Mouse (Mus musculus) forebrain, embryonic 13.5 days (tissue): ENCODE measurements at regions not wholly inside any gene's neighbourhood (a gene's known extent, or its start where the extent isn't known, plus 50 kb on each side); places are given as distances from the start of the nearest gene placed in this dataset.
A peak's percentile ranks its signal among the peaks of the same experiment; 100 is the strongest.

Experiments
- ATAC-seq: fragments of 200-750 bp; cut with Nextera tagmentation; 2 replicates; pipeline ENCODE4 v1.8.0; 2017
- H3K27ac ChIP-seq: fragments of 300-500 bp; sonication (generic); 2 replicates; pipeline ENCODE4 v1.5.1; 2015; ENCODE audit warnings: inconsistent platforms, mild to moderate bottlenecking, moderate library complexity
- H3K27me3 ChIP-seq: fragments of 300-500 bp; sonication (generic); 2 replicates; pipeline ENCODE4 v1.6.1; 2015; ENCODE audit warnings: mild to moderate bottlenecking, inconsistent platforms
- H3K36me3 ChIP-seq: fragments of 300-500 bp; sonication (generic); 2 replicates; pipeline ENCODE4 v1.6.1; 2015; ENCODE audit warnings: mild to moderate bottlenecking, inconsistent platforms; ENCODE audit not compliant: poor library complexity, severe bottlenecking
- H3K4me1 ChIP-seq: fragments of 300-500 bp; sonication (generic); 2 replicates; pipeline ENCODE4 v1.6.1; 2015; ENCODE audit warnings: inconsistent platforms
- H3K4me2 ChIP-seq: fragments of 300-500 bp; sonication (generic); 2 replicates; pipeline ENCODE4 v1.6.1; 2015; ENCODE audit warnings: inconsistent platforms, mild to moderate bottlenecking, moderate library complexity
- H3K4me3 ChIP-seq: fragments of 300-500 bp; sonication (generic); 2 replicates; pipeline ENCODE4 v1.5.1; 2015; ENCODE audit warnings: mild to moderate bottlenecking, inconsistent platforms
- H3K9ac ChIP-seq: fragments of 300-500 bp; sonication (generic); 2 replicates; pipeline ENCODE4 v1.6.1; 2015; ENCODE audit warnings: mild to moderate bottlenecking, inconsistent platforms
- H3K9me3 ChIP-seq: fragments of 300-500 bp; sonication (generic); replicated peaks from 2 replicates; pipeline ENCODE4 v1.6.1; 2016; ENCODE audit warnings: inconsistent platforms
- WGBS: fragments of 180-500 bp; shearing (Covaris S2); methylation state at CpG from one replicate; pipeline ENCODE4 v1.1.7; 2015; 5-methylcytosine and 5-hydroxymethylcytosine counted together

- Histone ChIP-seq H3K36me3 (no peaks in the 10 kb centered on the region), H3K9me3 (no peaks in the 10 kb centered on the region), H3K27ac (no peak overlapping the region), H3K4me2 (no peak overlapping the region), H3K4me1 (0 out of 2 replicates have a peak, but pooled peaks cover 5% of the 10 kb centered on the region), H3K27me3 (peaks cover 4% of the 10 kb centered on the region; the same call in 1 of the 2 replicates), H3K9ac (no peak overlapping the region), H3K4me3 (no peak overlapping the region)
- ATAC-seq, result no peak
- WGBS, result 81% methylated on average over 7 of the region's 9 CpGs
These were observed 424.4 kb downstream of the Med13l start for GRCm38 (mm10) chr5:118984797-118985408.

- ATAC-seq, result no peak
- H3K27me3 ChIP-seq, result no peaks in the 10 kb centered on the region
- 71% methylated on average over 10 of the region's 10 CpGs for WGBS
- H3K9ac ChIP-seq, result no peak overlapping the region
- H3K4me1 ChIP-seq, result no peaks in the 10 kb centered on the region
- H3K4me2 ChIP-seq, result no peak overlapping the region
- no peaks in the 10 kb centered on the region for H3K36me3 ChIP-seq
- no peaks in the 10 kb centered on the region for H3K9me3 ChIP-seq
- no peak overlapping the region for H3K4me3 ChIP-seq
- H3K27ac ChIP-seq, result no peak overlapping the region
These were observed 427.0 kb downstream of the Med13l start for GRCm38 (mm10) chr5:118987376-118988000.

- Histone ChIP-seq H3K4me3 (no peak overlapping the region), H3K9me3 (no peaks in the 10 kb centered on the region), H3K27ac (no peak overlapping the region), H3K4me2 (no peak overlapping the region), H3K9ac (no peak overlapping the region), H3K36me3 (no peaks in the 10 kb centered on the region), H3K27me3 (peaks cover 32% of the 10 kb centered on the region), H3K4me1 (no peaks in the 10 kb centered on the region)
- no peak for ATAC-seq
- WGBS, result 4% methylated on average over 15 of the region's 15 CpGs
These were observed 438.6 kb downstream of the Med13l start for GRCm38 (mm10) chr5:118999124-118999523.

GRCm38 (mm10) chr5:119005825-119006471 lies 445.5 kb downstream of the Med13l start:
- Histone ChIP-seq H3K9ac (peak overlapping the region; percentile 68), H3K4me1 (peaks cover 15% of the 10 kb centered on the region), H3K9me3 (no peaks in the 10 kb centered on the region), H3K36me3 (no peaks in the 10 kb centered on the region), H3K4me3 (peak overlapping the region; percentile 38), H3K4me2 (peak overlapping the region; percentile 84), H3K27me3 (peaks cover 53% of the 10 kb centered on the region), H3K27ac (peak overlapping the region; percentile 40; the same call in 1 of the 2 replicates)
- peak; percentile 75 for ATAC-seq
- WGBS, result under 1% methylated on average over 34 of the region's 34 CpGs

- H3K27ac ChIP-seq, result no peak overlapping the region
- no peak overlapping the region for H3K4me3 ChIP-seq
- 87% methylated on average over 14 of the region's 14 CpGs for WGBS
- ATAC-seq, result no peak
- no peak overlapping the region for H3K9ac ChIP-seq
- H3K4me2 ChIP-seq, result no peak overlapping the region
- H3K27me3 ChIP-seq, result peaks cover 32% of the 10 kb centered on the region; the same call in 1 of the 2 replicates
- H3K9me3 ChIP-seq, result 0 out of 2 replicates have a peak, but pooled peaks cover 5% of the 10 kb centered on the region
- no peaks in the 10 kb centered on the region for H3K36me3 ChIP-seq
- H3K4me1 ChIP-seq, result peaks cover 15% of the 10 kb centered on the region
These were observed 449.6 kb downstream of the Med13l start for GRCm38 (mm10) chr5:119010048-119010447.

GRCm38 (mm10) chr5:119015181-119015580 lies 454.7 kb downstream of the Med13l start:
- Histone ChIP-seq H3K9me3 (0 out of 2 replicates have a peak, but pooled peaks cover 5% of the 10 kb centered on the region), H3K9ac (no peak overlapping the region), H3K4me2 (0 out of 2 replicates have a peak overlapping the region, but pooled peaks have one; percentile 24), H3K4me3 (no peak overlapping the region), H3K4me1 (peaks cover 8% of the 10 kb centered on the region), H3K27ac (no peak overlapping the region), H3K27me3 (0 out of 2 replicates have a peak, but pooled peaks cover 4% of the 10 kb centered on the region), H3K36me3 (no peaks in the 10 kb centered on the region)
- ATAC-seq, result peak; percentile 10; the same call in 1 of the 2 replicates
- 72% methylated on average over 5 of the region's 5 CpGs for WGBS

- WGBS, result under 1% methylated on average over 15 of the region's 15 CpGs
- peaks cover 8% of the 10 kb centered on the region for H3K4me1 ChIP-seq
- H3K9me3 ChIP-seq, result 0 out of 2 replicates have a peak, but pooled peaks cover 5% of the 10 kb centered on the region
- peak; percentile 70; the same call in 1 of the 2 replicates for ATAC-seq
- no peak overlapping the region for H3K4me3 ChIP-seq
- no peak overlapping the region for H3K9ac ChIP-seq
- H3K4me2 ChIP-seq, result peak overlapping the region; percentile 24; the same call in 1 of the 2 replicates
- H3K36me3 ChIP-seq, result no peaks in the 10 kb centered on the region
- no peak overlapping the region for H3K27ac ChIP-seq
- no peaks in the 10 kb centered on the region for H3K27me3 ChIP-seq
These were observed 455.3 kb downstream of the Med13l start for GRCm38 (mm10) chr5:119015606-119016255.

- Histone ChIP-seq H3K27ac (no peak overlapping the region), H3K4me1 (peaks cover 8% of the 10 kb centered on the region), H3K9ac (no peak overlapping the region), H3K36me3 (no peaks in the 10 kb centered on the region), H3K4me3 (no peak overlapping the region), H3K27me3 (no peaks in the 10 kb centered on the region), H3K9me3 (0 out of 2 replicates have a peak, but pooled peaks cover 5% of the 10 kb centered on the region), H3K4me2 (no peak overlapping the region)
- WGBS, result 23% methylated on average over 4 of the region's 4 CpGs
- ATAC-seq, result no peak
These were observed 455.9 kb downstream of the Med13l start for GRCm38 (mm10) chr5:119016420-119016819.

- H3K27ac ChIP-seq, result no peak overlapping the region
- no peaks in the 10 kb centered on the region for H3K4me1 ChIP-seq
- no peaks in the 10 kb centered on the region for H3K27me3 ChIP-seq
- H3K4me2 ChIP-seq, result no peak overlapping the region
- no peak overlapping the region for H3K4me3 ChIP-seq
- H3K9ac ChIP-seq, result no peak overlapping the region
- H3K9me3 ChIP-seq, result no peaks in the 10 kb centered on the region
- ATAC-seq, result no peak
- no peaks in the 10 kb centered on the region for H3K36me3 ChIP-seq
- 84% methylated on average over 8 of the region's 8 CpGs for WGBS
These were observed 463.5 kb downstream of the Med13l start for GRCm38 (mm10) chr5:119023947-119024346.

- WGBS, result 88% methylated on average over 5 of the region's 5 CpGs
- Histone ChIP-seq H3K27ac (no peak overlapping the region), H3K4me3 (no peak overlapping the region), H3K9ac (no peak overlapping the region), H3K9me3 (no peaks in the 10 kb centered on the region), H3K36me3 (no peaks in the 10 kb centered on the region), H3K4me2 (no peak overlapping the region), H3K27me3 (no peaks in the 10 kb centered on the region), H3K4me1 (no peaks in the 10 kb centered on the region)
- no peak for ATAC-seq
These were observed 471.6 kb downstream of the Med13l start for GRCm38 (mm10) chr5:119032051-119032450.

GRCm38 (mm10) chr5:119044548-119044947 lies 484.1 kb downstream of the Med13l start:
- no peaks in the 10 kb centered on the region for H3K36me3 ChIP-seq
- H3K9me3 ChIP-seq, result no peaks in the 10 kb centered on the region
- peaks cover 5% of the 10 kb centered on the region; the same call in 1 of the 2 replicates for H3K4me1 ChIP-seq
- H3K9ac ChIP-seq, result no peak overlapping the region
- no peak for ATAC-seq
- WGBS, result 92% methylated on average over 10 of the region's 10 CpGs
- no peak overlapping the region for H3K4me3 ChIP-seq
- no peaks in the 10 kb centered on the region for H3K27me3 ChIP-seq
- no peak overlapping the region for H3K27ac ChIP-seq
- H3K4me2 ChIP-seq, result no peak overlapping the region

GRCm38 (mm10) chr5:119047581-119047980 lies 487.1 kb downstream of the Med13l start:
- WGBS, result 31% methylated on average over 4 of the region's 4 CpGs
- no peak overlapping the region for H3K4me3 ChIP-seq

More at GRCm38 (mm10) chr5:119047581-119047980, 487.1 kb downstream of the Med13l start:
- H3K27ac ChIP-seq, result no peak overlapping the region
- H3K9me3 ChIP-seq, result no peaks in the 10 kb centered on the region
- peaks cover 5% of the 10 kb centered on the region; the same call in 1 of the 2 replicates for H3K4me1 ChIP-seq
- H3K36me3 ChIP-seq, result no peaks in the 10 kb centered on the region
- no peak overlapping the region for H3K4me2 ChIP-seq
- H3K9ac ChIP-seq, result no peak overlapping the region
- no peak for ATAC-seq
- H3K27me3 ChIP-seq, result no peaks in the 10 kb centered on the region
